Mouse (Mus musculus) heart, postnatal 25 days (tissue): ENCODE results near the gene Tspoap1. TPM values are rescaled to one million over a fixed set of nuclear protein-coding genes. Genes with fewer than 3 reads are reported as not detected.

Source experiments
- DNase-seq: peaks from one replicate; pipeline ENCODE4 v3.0.0; 2022; ENCODE audit warnings: low spot score
- intact Hi-C: fragments of 180-260 bp; cut with DNase I; formaldehyde crosslinking; loops from one replicate; pipeline ENCODE4 v1.15.1; 2025
- total RNA-seq, 2 experiments: library from RNA; stranded (reverse); gene quantifications; 2 replicates each; pipeline ENCODE4 v1.2.3; 2021

The Tspoap1 gene
- total RNA-seq, 2 experiments from 2014 or later = 0.14 to 0.42 TPM

DNA sequence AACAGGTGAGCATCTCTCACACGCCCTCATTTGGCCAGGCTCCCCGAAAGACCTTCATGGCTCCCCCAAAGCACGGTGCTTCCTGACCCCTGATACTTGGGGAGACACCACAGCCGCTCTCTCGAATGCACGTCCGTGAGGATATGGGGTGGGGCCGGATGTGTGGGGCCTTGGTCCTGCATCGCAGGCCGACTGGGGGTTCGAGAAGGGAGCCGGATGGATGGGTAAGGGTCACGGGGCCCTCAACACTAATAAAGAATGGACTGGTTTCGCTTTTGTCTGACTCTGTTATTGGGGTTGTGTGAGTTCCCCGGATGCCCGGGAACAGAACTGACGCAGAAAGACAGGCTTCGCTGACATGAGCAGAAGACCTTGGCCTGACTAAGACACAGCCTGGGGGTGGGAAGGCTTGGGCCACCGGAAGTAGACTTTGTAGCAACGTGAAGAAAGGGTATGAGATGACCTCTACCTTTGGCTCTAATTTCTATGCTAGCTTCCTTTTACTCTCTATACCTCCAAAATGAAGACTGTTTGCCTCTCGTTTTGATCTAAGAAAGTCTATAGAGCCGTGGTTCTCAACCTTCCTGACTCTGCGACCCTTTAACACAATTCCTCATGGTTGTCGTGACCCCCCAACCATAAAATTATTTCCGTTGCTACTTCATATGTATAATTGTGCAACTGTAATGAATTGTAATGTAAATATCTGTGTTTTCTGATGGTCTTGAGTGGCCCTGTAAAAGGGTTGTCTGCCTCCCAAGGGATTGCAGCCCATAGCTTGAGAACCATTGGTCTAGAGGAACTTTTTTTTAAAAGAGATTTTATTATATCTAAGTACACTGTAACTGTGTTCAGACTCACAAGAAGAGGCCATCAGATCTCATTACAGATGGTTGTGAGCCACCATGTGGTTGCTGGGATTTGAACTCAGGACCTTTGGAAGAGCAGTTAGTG is 3.1 kb upstream of the Tspoap1 start:
- intact Hi-C loops = no loop called here
- no peak for DNase-seq

DNA sequence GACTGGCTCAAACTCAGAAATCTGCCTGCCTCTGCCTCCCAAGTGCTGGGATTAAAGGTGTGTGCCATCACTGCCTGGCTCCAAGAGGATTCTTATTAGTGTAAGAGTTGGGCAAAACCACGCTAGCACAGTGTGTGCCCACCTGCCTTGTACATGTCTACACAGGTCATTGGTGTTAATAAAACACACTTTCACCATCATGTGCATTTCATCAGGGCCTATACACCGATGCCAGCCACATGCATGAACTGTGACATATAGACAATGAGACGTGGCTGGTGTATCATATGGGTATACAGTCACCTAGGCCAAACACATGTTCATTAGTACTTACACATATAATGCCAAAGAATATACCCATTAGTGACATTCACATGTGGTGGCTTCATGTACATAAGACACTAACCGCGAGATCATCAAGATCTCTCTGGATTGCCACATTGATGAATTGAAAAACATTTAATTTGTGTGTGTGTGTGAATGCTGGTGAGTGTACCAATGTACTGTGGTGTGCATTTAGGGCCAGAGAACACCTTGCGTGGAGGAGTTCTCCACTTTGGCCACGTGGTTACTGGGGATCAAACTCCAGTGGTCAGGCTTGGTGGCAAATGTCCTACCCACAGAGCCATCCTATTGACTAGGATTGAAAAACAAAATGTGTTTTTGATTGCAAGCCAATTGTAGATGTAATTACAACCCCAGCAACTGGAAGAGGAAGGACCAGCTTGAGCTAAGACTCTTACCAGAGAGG is 2.0 kb upstream of the Tspoap1 start:
- intact Hi-C loops = no loop called here
- no peak for DNase-seq

DNA sequence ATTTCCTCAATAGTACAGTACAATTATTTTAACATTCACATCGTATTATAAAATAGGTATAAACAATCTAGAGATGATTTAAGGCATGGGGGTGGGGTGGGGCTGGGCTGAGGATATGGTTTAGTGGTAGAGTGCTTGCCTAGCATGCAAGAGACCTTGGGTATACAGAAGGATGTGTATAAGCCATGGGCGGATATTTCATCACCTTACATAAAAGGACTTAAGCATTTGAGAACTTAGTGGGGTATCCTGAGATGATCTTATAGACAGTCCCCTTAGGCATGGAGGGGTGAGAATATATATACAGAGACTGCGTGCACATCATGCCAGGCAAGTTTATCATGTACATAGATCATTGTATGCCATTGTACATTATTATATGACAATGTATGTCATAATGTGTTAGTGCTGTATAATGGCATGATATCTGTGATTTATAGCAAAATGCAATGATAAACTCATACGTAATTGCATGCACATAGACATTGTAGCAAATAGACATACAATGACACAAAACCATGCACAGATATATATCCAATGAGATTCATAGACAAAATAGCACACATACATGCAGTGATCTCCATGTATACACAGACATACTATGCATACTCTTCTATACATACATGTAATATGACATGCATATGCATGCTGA is 1.3 kb upstream of the Tspoap1 start:
- no peak for DNase-seq
- intact Hi-C loops = no loop called here

DNA sequence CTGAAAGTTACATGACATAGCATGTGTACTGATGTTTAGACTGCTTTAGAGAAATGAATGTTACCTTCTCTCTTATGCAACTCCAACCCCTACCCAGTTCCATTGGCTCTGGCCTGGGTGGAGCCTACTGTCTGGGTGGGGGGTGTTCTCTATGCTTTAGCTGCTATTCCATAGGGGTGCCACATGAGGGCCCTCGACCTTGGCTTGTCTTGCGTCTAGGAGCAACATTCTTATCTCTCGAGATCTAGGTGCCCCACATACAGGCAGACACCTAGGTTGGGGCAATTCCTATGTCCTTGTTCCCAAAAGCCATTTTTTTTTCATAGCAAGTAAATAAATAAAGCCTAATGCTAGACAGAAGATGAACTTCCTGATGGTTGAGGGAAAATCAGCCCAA is 734 bp upstream of the Tspoap1 start:
- no peak for DNase-seq
- intact Hi-C loops = no loop called here

DNA sequence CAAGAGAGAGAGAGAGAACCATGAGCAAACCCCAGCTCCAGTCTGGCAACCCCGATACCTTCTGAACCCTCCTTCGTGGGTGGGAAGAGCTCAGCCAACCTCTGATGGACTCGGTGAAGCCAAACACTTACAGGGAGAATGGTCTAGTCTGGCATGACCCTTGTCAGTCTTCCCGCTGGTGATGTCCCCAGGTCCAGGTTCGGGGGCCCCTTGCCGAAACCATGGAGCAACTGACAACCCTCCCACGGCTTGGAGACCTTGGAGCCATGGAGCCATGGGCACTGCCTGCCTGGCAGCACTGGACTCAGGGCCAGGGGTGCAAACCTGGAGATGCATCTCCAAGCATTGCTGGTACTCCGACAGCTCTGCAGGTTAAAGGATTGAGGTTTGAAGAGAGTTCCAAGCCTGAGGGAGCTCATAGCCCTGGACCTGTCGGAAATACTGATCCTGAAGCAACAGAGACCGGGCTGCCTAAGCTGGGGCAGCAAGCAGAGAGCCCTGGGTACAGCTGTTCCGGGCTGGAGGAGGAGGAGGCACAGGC is 910 bp downstream of the Tspoap1 start:
- intact Hi-C loops = no loop called here
- no peak for DNase-seq

DNA sequence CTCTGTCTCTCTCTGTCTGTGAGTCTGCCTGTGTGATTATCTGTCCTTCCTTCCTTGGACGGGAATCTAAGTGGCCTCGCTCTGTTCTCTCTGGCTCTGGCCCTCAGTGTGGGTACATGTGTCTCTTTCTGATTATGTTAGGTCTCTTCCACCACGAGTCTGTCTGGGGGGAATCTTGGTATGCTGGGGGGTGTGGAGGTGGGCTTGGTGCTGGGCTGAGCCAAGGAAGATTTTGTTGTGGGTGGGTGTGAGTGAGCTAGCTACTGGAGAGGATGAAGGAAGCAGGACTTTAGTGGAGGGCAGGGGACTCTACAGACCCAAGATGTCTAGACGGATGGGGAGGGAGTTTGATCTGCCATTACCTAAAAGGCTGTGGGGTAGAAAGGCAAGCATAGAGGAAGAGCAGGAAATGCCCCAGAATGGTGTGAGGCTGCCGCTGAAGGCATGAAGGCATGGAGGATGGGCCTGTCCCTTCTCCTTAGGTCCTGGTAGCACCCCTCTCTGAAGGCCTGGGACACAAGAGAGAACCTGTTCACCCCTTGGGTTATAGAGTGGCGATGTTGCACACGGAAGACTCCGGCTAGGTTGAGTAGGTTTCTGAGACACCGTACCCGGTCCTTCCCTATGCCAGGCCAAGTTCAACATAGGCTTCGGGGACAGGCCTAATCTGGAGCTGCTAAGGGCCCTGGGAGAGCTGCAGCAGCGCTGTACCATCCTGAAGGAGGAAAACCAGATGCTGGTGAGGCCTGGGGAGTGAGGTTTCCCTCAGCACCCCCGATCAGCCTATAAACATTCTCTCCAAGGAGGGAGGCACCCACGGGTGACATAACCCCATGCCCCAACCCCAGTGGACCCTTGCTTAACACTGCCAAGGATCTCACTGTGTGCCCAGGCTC is 1.7 kb downstream of the Tspoap1 start:
- intact Hi-C loops = no loop called here

DNA sequence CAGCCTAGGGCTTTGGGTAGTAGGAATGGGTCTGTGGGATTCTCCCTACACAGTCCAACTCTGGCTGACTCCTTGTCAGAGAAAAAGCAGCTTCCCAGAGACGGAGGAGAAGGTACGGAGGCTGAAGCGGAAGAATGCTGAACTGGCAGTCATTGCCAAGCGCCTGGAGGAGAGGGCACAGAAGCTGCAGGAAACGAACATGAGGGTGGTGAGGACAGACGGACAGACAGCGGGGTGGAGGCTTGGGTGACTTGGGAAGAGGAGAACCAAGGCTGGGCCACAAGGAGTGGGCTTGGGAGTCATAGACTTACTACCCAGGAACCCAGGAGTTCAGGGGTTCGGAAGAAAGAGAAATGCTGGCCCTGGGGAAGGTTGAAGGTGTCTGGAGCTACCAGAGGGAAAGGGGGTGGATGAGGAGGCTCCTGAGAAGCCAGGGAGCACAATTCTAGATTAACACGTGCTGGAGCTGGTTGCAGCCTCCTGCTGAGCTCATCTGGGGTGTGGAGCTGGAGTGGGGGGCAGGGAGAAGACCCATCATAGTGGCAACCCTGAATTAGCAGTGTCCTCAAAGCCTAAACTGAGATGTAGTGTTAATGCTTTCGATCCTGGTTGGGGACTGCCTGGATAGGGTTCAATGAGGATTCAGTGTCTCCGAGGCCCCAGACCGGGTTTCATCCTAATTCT is 2.5 kb downstream of the Tspoap1 start:
- no peak for DNase-seq
- intact Hi-C loops = no loop called here

More for the DNA sequence above, 1.7 kb downstream of the Tspoap1 start:
- DNase-seq = no peak

DNA sequence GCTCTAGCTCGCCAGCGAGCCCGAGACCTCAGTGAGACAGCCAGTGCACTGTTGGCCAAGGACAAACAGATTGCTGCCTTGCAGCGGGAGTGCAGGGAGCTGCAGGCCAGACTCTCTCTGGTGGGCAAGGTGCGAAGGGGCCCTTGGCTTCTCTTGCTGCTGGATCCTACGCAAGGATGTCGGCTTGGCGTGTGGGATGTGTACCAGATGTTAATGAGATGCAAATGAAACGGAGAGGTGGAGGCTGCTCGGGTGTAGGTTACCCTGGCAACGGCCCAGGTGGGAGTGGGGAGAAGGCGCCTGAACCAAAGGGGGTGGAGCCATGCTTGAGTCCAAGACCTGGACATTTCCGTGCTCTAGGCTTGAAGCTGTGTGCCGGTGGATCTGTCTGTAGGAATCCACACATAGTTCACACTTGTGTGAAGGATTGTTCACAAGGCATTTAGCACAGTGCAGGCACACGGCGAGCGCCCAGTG is 3.2 kb downstream of the Tspoap1 start:
- intact Hi-C loops = no loop called here
- DNase-seq = no peak

DNA sequence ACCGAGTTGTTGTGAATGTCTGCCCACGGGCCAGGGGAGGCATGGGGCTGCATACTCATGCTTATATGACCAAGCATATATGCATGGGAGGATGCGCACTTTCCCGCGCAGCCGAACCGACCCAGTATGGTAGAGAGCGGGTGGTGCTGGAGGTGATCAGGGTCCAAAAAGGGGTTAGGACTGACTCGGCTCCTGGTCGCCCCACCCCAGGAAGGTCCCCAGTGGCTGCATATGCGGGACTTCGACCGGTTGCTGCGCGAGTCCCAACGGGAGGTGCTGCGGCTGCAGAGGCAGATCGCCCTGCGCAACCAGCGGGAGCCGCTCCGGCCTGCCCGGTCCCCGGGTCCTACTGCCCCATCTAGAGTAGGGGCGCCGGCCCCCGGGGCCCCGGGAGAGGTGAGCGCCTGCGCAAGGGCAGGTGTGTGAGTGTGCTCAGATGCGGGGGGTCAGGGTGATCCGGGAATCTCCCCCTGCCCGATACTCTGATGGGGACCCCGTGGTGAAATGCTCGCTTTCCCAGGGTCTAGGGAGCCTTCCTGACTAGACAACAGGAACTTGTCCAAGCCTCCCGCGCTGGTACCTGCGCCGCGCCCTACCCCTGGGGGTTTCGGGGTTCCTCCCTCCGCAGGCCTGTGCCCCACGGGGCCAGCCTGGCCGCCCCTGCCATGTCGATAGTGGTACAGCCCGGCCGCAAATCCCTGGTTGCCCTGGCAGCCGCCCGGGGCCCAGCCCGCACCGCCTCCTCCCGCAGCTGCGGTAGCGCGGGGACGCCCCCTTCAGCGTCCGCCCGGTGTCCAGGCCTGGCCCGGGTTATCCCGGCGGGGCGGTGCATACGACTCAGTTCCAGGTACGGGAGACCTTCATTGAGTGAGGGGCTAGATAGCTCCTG is 3.9 kb downstream of the Tspoap1 start:
- DNase-seq = no peak
- intact Hi-C loops = no loop called here

DNA sequence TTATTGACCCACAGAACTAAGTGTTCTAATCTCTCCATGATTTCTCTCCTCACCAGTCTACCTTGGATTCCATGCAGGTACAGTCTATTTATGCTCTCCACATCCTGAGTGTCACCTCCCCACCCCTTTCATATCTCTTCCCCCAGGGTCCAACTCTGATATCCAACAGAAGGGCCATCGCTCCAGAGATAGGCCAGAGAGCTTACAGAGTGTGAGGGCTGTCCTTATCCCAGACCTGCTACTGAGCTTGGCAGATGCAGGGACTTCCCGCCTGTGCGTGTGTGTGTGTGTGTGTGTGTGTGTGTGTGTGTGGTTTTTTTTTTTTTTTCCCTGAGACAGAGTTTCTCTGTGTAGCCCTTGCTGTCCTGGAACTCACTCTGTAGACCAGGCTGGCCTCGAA is 8.4 kb downstream of the Tspoap1 start:
- DNase-seq = no peak
- intact Hi-C loops = no loop called here

DNA sequence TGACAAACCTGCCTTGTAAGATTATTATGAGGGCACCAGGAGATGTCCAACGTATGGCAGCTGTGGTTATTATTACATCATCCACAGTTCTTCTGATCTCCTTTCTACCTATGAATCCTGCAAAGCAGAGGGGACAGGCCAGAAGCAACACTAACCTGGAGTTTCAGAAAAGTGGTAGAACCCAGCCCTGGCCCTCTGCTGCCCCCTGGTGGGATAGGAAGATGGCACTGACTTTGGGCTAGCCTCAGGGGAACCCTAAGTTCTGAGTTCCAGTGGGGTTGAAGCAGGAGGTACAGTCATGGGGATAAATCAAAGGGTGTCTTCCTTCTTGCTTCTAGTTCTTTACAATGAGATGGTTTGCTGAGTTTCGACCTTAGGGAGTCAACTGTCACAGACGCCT is 10.6 kb downstream of the Tspoap1 start:
- intact Hi-C loops = loop anchor here (1.0 to 5.0 kb wide), 2 partner anchors 109 to 559 kb away; partner anchors contain the start of gene Rnf43
- no peak for DNase-seq

DNA sequence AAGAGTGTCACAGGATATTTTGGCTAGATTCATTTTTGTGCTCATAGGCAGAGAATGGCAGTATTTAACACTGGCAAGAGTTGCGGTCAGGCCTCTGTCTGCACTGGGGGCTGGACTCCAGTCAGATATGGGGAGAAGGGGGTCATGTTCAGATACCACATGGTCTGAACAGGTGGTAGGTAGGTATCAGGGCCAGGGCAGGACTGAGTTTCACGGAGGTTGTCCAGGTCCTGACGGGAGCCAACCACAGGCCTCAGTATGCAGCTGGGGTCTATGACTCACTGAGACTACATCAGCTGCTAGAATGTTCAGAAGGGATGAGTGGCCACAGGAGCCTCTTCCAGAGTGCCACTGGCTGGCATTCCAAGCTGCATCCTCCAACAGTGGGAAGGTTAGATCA is 12.0 kb downstream of the Tspoap1 start:
- no peak for DNase-seq
- intact Hi-C loops = loop anchor here (5.0 kb wide), 1 partner anchor 560 kb away; no protein-coding TSS in a partner anchor

DNA sequence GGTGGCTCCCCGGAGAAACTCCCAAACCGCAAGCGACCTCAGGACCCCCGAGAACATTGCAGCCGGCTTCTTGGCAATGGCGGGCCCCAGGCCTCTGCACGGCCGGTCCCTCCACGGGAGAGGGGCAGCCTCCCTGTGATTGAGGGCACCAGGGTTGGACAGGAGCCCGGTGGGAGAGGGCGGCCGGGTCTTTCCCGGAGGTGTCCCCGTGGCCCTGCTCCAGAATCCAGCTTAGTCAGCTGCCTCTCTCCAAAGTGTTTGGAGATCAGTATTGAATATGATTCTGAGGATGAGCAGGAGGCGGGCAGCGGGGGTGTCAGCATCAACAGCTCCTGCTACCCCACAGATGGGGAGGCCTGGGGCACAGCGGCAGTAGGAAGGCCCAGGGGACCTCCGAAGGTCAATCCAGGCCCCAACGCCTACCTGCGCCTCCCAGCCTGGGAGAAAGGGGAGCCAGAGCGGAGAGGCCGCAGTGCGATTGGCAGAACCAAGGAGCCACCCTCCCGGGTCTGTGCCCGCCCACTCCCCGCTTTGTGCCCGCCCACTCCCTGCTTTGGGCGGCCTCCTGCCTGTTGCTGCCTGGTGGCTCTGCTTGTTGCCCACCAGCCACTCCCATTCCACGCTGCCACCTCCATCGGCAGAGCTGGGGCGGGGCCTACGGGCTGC is 17.9 kb downstream of the Tspoap1 start:
- no peak for DNase-seq
- intact Hi-C loops = no loop called here

DNA sequence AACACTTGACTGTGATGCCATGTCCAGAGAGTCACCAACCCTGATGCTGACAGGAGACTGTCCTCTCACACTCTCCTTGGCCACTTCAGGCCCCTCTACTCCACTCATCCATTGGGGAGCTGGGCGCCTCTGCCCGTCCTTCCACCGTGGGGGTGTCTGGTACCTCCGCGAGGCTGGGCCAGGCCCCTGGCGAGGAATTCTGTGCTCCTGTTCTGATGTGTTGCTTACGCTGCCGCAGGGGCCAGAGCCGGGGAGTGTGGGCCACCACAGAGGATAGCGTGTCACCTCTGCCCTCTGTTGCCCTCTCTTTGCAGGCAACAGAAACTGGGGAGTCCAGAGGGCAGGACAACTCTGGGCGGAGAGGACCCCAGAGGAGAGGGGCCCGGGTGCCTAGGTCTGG is 18.6 kb downstream of the Tspoap1 start:
- intact Hi-C loops = no loop called here

DNA sequence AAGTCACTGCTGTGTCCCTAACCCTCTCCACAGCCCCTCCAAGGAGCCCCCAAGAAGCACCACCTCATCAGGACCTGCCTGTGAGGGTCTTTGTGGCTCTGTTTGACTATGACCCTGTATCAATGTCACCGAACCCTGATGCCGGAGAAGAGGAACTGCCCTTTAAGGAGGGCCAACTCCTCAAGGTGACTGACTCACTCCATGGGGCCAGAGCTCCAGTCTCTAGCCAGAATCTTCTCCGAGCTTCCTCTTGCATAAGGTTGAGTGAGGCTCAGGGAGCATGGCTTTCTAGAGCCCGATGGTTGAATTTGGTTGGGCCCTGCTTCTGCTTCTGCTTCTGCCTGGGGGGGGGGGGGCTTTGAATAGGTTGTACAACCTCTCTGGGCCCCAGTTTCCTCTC is 19.1 kb downstream of the Tspoap1 start:
- intact Hi-C loops = no loop called here
- no peak for DNase-seq

More for the DNA sequence above, 18.6 kb downstream of the Tspoap1 start:
- DNase-seq = no peak

DNA sequence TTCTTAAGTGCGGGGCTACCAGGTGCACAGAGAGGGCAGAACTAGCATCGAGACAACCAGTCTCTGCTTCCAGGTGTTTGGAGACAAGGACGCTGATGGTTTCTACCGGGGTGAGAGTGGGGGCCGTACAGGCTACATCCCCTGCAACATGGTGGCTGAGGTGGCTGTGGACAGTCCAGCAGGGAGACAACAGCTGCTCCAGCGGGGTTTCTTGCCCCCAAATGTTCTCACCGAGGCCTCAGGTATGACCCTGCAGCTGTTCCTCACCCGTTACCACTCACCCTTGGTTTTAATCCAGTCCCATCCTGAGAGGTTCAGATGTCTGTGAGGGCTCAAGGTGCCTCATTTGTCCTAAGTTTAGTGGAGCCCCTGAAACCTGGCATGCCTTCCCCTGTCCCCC is 19.8 kb downstream of the Tspoap1 start:
- DNase-seq = no peak
- intact Hi-C loops = no loop called here

DNA sequence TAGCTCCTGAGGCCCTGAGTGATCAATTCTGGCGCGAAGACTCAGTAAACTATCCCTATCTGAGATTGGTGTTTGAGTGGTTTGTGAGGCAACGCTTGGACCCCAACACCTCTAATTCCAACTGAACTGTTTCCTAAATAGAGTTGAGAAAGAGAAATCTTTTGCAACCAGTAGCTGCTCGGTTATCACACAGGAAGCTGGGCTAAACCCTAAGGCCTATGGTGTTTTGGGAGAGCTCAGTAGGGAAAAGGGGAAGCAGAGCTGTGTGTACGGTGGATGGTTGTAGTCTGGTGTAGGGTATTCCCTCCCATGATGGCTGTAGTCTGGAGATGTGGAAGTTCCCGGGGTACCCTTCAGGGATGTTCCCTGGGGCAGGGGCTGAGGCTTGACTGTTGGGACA is 29.7 kb downstream of the Tspoap1 start:
- intact Hi-C loops = no loop called here
- no peak for DNase-seq
